Mouse (Mus musculus) erythroblast, adult 5-6 weeks (primary cell): Measurements from ENCODE around the gene Socs7. TPM values are rescaled to one million over a fixed set of nuclear protein-coding genes. Genes with fewer than 3 reads are reported as not detected.
"Not testable (repeated sequence)": the region's sequence is repeated elsewhere in the genome, so short reads cannot be mapped to it uniquely, and the experiment has no call there.

Source experiments
- ATAC-seq: replicated peaks from 2 replicates; pipeline ENCODE4 v1.8.0; 2016; ENCODE audit warnings: moderate number of reproducible peaks, mild to moderate bottlenecking, moderate TSS enrichment, inconsistent platforms; ENCODE audit not compliant: poor library complexity, low FRiP score, severe bottlenecking
- total RNA-seq, 2 experiments: library from RNA; stranded (forward) in 1 of 2; stranded (reverse) in 1 of 2; fragments of 150-400 nt in 1 of 2; fragments of 200-764, 138-1000 nt in 1 of 2; gene quantifications; 2 replicates each; pipeline versions ENCODE4 v1.2.3 to v1.2.4; 2015 to 2017; ENCODE audit warnings: low replicate concordance in 2 of 2

The Socs7 gene
- 1.0 and 3.1 TPM in 2 replicates for total RNA-seq (2015; ENCODE audit: low replicate concordance)
- total RNA-seq (2017; ENCODE audit: low replicate concordance): 2.0 and 3.1 TPM in 2 replicates

GRCm38 (mm10) chr11:97361948-97362648 lies at the start of gene Socs7:
Socs7 (plus strand) TSS chr11:97362551.
- peak; percentile 88 for ATAC-seq

- ATAC-seq: not testable (repeated sequence)
These were observed 49.5 kb upstream of the Socs7 start for GRCm38 (mm10) chr11:97312871-97313270.

- no peak for ATAC-seq
These were observed 48.2 kb upstream of the Socs7 start for GRCm38 (mm10) chr11:97314110-97314509.

- no peak for ATAC-seq
These were observed 47.4 kb upstream of the Socs7 start for GRCm38 (mm10) chr11:97314751-97315503.

- ATAC-seq: peak; percentile 99
These were observed 46.5 kb upstream of the Socs7 start, which contains the start of gene Mrpl45 for GRCm38 (mm10) chr11:97315504-97316503. Mrpl45 (plus strand) TSS chr11:97315716.

GRCm38 (mm10) chr11:97321197-97321596 lies 41.2 kb upstream of the Socs7 start:
- ATAC-seq: no peak

- ATAC-seq: peak; percentile 97
These were observed 40.3 kb upstream of the Socs7 start for GRCm38 (mm10) chr11:97321894-97322600.

- ATAC-seq: no peak
These were observed 37.1 kb upstream of the Socs7 start for GRCm38 (mm10) chr11:97325224-97325623.

GRCm38 (mm10) chr11:97328148-97328547 lies 34.2 kb upstream of the Socs7 start:
- ATAC-seq: peak; percentile 84

- ATAC-seq: no peak
These were observed 32.0 kb upstream of the Socs7 start for GRCm38 (mm10) chr11:97330315-97330714.

- no peak for ATAC-seq
These were observed 30.8 kb upstream of the Socs7 start for GRCm38 (mm10) chr11:97331231-97332190.

GRCm38 (mm10) chr11:97333044-97333443 lies 29.3 kb upstream of the Socs7 start:
- ATAC-seq: no peak

- no peak for ATAC-seq
These were observed 28.5 kb upstream of the Socs7 start for GRCm38 (mm10) chr11:97333896-97334295.

GRCm38 (mm10) chr11:97334400-97334799 lies 28.0 kb upstream of the Socs7 start:
- no peak for ATAC-seq

- no peak for ATAC-seq
These were observed 26.1 kb upstream of the Socs7 start for GRCm38 (mm10) chr11:97336238-97336637.

- no peak for ATAC-seq
These were observed 25.5 kb upstream of the Socs7 start for GRCm38 (mm10) chr11:97336751-97337345.

- no peak for ATAC-seq
These were observed 25.0 kb upstream of the Socs7 start for GRCm38 (mm10) chr11:97337363-97337762.
